Mouse (Mus musculus) cerebellum, postnatal 36 days (tissue): Measurements from ENCODE around the gene Tsc22d4.

Experiments
- DNase-seq, 2 experiments: peaks; one replicate each; pipeline ENCODE4 v3.0.0; 2021 to 2022; ENCODE audit warnings: mixed read lengths in 2 of 2

Gene Tsc22d4

GRCm38 (mm10) chr5:137800917-137801316, 55.4 kb downstream of the Tsc22d4 start:
- no peak for DNase-seq

GRCm38 (mm10) chr5:137806158-137806557, 60.6 kb downstream of the Tsc22d4 start:
- DNase-seq: no peak

- no peak for DNase-seq
Measured at GRCm38 (mm10) chr5:137808316-137808715, 62.8 kb downstream of the Tsc22d4 start.

GRCm38 (mm10) chr5:137817466-137818222, 72.1 kb downstream of the Tsc22d4 start:
- no peak for DNase-seq
